Mouse (Mus musculus): ENCODE data around the gene Zfp296.

Zfp296 gene

GRCm38 (mm10) chr7:19607291-19607690, 30.2 kb downstream of the Zfp296 start:
- DNase-seq (ENCODE audit: low spot score): no peak

- DNase-seq (ENCODE audit: low spot score): no peak
These were observed 32.7 kb downstream of the Zfp296 start for GRCm38 (mm10) chr7:19609641-19610332.

GRCm38 (mm10) chr7:19610969-19611368, 33.9 kb downstream of the Zfp296 start:
- DNase-seq (ENCODE audit: low spot score): no peak

GRCm38 (mm10) chr7:19615036-19615577, 38.0 kb downstream of the Zfp296 start:
- DNase-seq (ENCODE audit: low spot score): no peak

- peak; percentile 82 for DNase-seq (ENCODE audit: low spot score)
These were observed 42.1 kb downstream of the Zfp296 start for GRCm38 (mm10) chr7:19619004-19619801.

GRCm38 (mm10) chr7:19620811-19621210, 43.7 kb downstream of the Zfp296 start:
- DNase-seq (ENCODE audit: low spot score): no peak

GRCm38 (mm10) chr7:19622241-19622640, 45.2 kb downstream of the Zfp296 start:
- no peak for DNase-seq (ENCODE audit: low spot score)

- DNase-seq (ENCODE audit: low spot score): no peak
These were observed 46.3 kb downstream of the Zfp296 start for GRCm38 (mm10) chr7:19623433-19623832.

- no peak for DNase-seq (ENCODE audit: low spot score)
These were observed 50.6 kb downstream of the Zfp296 start for GRCm38 (mm10) chr7:19627721-19628120.

GRCm38 (mm10) chr7:19628192-19628535, 51.1 kb downstream of the Zfp296 start:
- DNase-seq (ENCODE audit: low spot score): no peak

- peak; percentile 82 for DNase-seq (ENCODE audit: low spot score)
These were observed 51.7 kb downstream of the Zfp296 start for GRCm38 (mm10) chr7:19628536-19629360.

- DNase-seq (ENCODE audit: low spot score): peak; percentile 68
These were observed 52.3 kb downstream of the Zfp296 start, which contains the start of gene Relb for GRCm38 (mm10) chr7:19629361-19629734. Gene Relb, minus strand, starts transcription at chr7:19629438.

All from layer of hippocampus, adult 9-10 months (tissue).